Mouse (Mus musculus) hindbrain, embryonic 16.5 days (tissue): Measurements from ENCODE around the gene Capzb. TPM values are rescaled to one million over a fixed set of nuclear protein-coding genes. Genes with fewer than 3 reads are reported as not detected.
A peak's percentile ranks its signal among the peaks of the same experiment; 100 is the strongest.

Experiments
- ATAC-seq: fragments of 200-750 bp; cut with Nextera tagmentation; 2 replicates; pipeline ENCODE4 v1.8.0; 2017; ENCODE audit warnings: moderate TSS enrichment, moderate library complexity
- H3K27ac ChIP-seq: fragments of 300-500 bp; sonication (generic); 2 replicates; pipeline ENCODE4 v1.5.1; 2014; ENCODE audit warnings: low read depth, mild to moderate bottlenecking, control low read depth, low read length, moderate library complexity
- H3K27me3 ChIP-seq: fragments of 300-500 bp; sonication (generic); replicated peaks from 2 replicates; pipeline ENCODE4 v1.6.1; 2014; ENCODE audit warnings: low read length; ENCODE audit not compliant: control insufficient read depth, insufficient read depth
- H3K36me3 ChIP-seq: fragments of 300-500 bp; sonication (generic); 2 replicates; pipeline ENCODE4 v1.6.1; 2014; ENCODE audit warnings: mild to moderate bottlenecking, low read length, moderate library complexity, mixed read lengths; ENCODE audit not compliant: control insufficient read depth, insufficient read depth
- H3K4me1 ChIP-seq: fragments of 300-500 bp; sonication (generic); 2 replicates; pipeline ENCODE4 v1.6.1; 2014; ENCODE audit warnings: low read depth, low read length; ENCODE audit not compliant: control insufficient read depth, insufficient read depth
- H3K4me2 ChIP-seq: fragments of 300-500 bp; sonication (generic); 2 replicates; pipeline ENCODE4 v1.6.1; 2014; ENCODE audit warnings: mild to moderate bottlenecking, low read length, control low read depth, moderate library complexity
- H3K4me3 ChIP-seq: fragments of 300-500 bp; sonication (generic); 2 replicates; pipeline ENCODE4 v1.5.1; 2014; ENCODE audit warnings: mild to moderate bottlenecking, low read length, control low read depth, moderate library complexity
- H3K9ac ChIP-seq: fragments of 300-500 bp; sonication (generic); 2 replicates; pipeline ENCODE4 v1.6.1; 2014; ENCODE audit warnings: low read depth, mild to moderate bottlenecking, control low read depth, low read length, moderate library complexity
- H3K9me3 ChIP-seq: fragments of 300-500 bp; sonication (generic); 2 replicates; pipeline ENCODE4 v1.6.1; 2014; ENCODE audit warnings: mild to moderate bottlenecking, low read length, moderate library complexity; ENCODE audit not compliant: control insufficient read depth
- WGBS: fragments of 180-500 bp; shearing (Covaris S2); extraction: QIAGEN DNeasy Blood & Tissue Kit; methylation state at CpG from one replicate; pipeline ENCODE4 v1.1.7; 2014; 5-methylcytosine and 5-hydroxymethylcytosine counted together
- polyA plus RNA-seq: library from polyadenylated mRNA; unstranded; fragments of >200 nt; fragmentation: Nextera tagmentation; extraction: Ambion mirVana; gene quantifications from 2 replicates; pipeline ENCODE4 v1.2.1, GENCODE M21; 2015

Gene Capzb
- polyA plus RNA-seq, result 339 and 345 TPM in 2 replicates

DNA sequence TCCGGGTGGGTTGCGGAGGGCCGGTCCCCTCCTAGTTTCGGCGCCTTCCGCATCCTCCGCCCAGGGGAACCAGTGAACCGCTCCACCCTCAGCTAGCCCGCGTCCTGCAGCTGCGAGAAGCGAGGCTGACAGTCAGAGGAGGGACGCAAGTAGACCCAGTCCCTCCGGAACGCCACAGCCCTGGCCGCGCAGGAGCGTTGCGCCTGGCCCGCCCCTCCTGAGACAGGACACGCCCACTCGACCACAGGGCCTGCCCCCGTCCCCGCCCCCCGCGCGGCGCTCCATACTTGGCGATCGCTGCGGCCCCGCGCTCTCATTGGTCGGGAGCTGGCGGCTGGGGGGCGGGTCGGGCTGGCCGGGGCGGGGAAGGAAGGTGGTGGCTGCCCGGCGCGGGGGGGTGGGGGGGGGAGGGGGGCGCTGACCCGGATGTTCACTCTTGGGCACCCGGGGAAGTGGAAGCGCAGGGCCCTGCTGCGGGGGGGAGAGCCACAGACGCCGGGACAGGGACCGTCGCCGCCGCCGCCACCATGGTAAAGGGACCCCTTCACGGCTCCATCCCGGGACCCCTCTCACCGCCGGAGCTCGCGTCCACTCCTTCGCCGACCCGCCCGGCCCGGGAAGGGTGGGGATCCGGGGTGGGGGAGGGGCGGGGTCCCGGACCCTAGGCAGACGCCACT is at the start of gene Capzb:
Capzb (plus strand) TSS at position 401 of the 677 bp plus-strand sequence.
- peak; percentile 98 for ATAC-seq
- H3K4me3 ChIP-seq, result peak within 1 kb of the TSS; percentile 89
- no peaks in the 10 kb centered on the region for H3K27me3 ChIP-seq
- peak within 1 kb of the TSS; percentile 94 for H3K27ac ChIP-seq
- peak within 1 kb of the TSS; percentile 97 for H3K9ac ChIP-seq
- peaks cover 31% of the 10 kb centered on the region for H3K4me1 ChIP-seq
- peak within 1 kb of the TSS; percentile 99 for H3K4me2 ChIP-seq
- under 1% methylated on average over 44 of the region's 69 CpGs for WGBS
- H3K9me3 ChIP-seq, result no peaks in the 10 kb centered on the region
- H3K36me3 ChIP-seq, result no peaks in the 10 kb centered on the region

- WGBS, result 52% methylated on average over 9 of the region's 9 CpGs
- Histone ChIP-seq H3K9me3 (peaks cover 10% of the 10 kb centered on the region), H3K4me3 (no peak overlapping the region), H3K9ac (no peak overlapping the region), H3K27ac (no peak overlapping the region), H3K4me2 (0 out of 2 replicates have a peak overlapping the region, but pooled peaks have one; percentile 28), H3K27me3 (no peaks in the 10 kb centered on the region), H3K4me1 (no peaks in the 10 kb centered on the region), H3K36me3 (no peaks in the 10 kb centered on the region)
- no peak for ATAC-seq
These were observed 49.7 kb upstream of the Capzb start for GRCm38 (mm10) chr4:139142985-139143384.

GRCm38 (mm10) chr4:139144577-139144976 is 48.1 kb upstream of the Capzb start:
- peaks cover 17% of the 10 kb centered on the region for H3K9me3 ChIP-seq
- no peaks in the 10 kb centered on the region for H3K4me1 ChIP-seq
- no peaks in the 10 kb centered on the region for H3K27me3 ChIP-seq
- no peak overlapping the region for H3K4me2 ChIP-seq
- 55% methylated on average over 4 of the region's 4 CpGs for WGBS
- ATAC-seq, result no peak
- no peaks in the 10 kb centered on the region for H3K36me3 ChIP-seq
- H3K27ac ChIP-seq, result no peak overlapping the region
- H3K9ac ChIP-seq, result no peak overlapping the region
- no peak overlapping the region for H3K4me3 ChIP-seq

- Histone ChIP-seq H3K9ac (no peak overlapping the region), H3K4me3 (no peak overlapping the region), H3K36me3 (no peaks in the 10 kb centered on the region), H3K4me2 (no peak overlapping the region), H3K27ac (no peak overlapping the region), H3K4me1 (no peaks in the 10 kb centered on the region), H3K9me3 (peaks cover 18% of the 10 kb centered on the region), H3K27me3 (no peaks in the 10 kb centered on the region)
- no peak for ATAC-seq
- 92% methylated on average over 11 of the region's 11 CpGs for WGBS
These were observed 47.5 kb upstream of the Capzb start for GRCm38 (mm10) chr4:139145156-139145555.

DNA sequence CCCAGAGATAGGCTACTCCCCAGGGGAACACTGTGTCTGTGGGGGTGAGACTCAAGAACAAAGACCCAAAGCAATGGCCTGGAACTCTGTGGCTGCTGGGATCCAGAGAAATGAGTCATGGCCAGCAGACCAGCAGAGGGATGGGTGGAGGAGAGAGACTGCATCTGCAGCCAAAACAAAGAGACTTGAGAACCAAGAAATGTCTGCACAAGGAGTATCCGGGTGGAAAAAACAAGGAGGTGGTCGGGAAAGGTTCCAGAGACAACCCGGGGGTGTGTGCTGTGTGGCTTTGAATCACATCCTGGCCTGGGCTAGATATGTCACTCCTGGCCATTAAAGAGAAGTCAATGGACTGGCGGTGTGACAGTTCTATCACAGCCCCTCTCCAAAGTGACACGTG is 45.9 kb upstream of the Capzb start:
- Histone ChIP-seq H3K4me2 (no peak overlapping the region), H3K36me3 (no peaks in the 10 kb centered on the region), H3K9ac (no peak overlapping the region), H3K27me3 (no peaks in the 10 kb centered on the region), H3K4me1 (no peaks in the 10 kb centered on the region), H3K27ac (no peak overlapping the region), H3K9me3 (peaks cover 20% of the 10 kb centered on the region), H3K4me3 (no peak overlapping the region)
- ATAC-seq, result no peak
- WGBS, result 84% methylated on average over 5 of the region's 5 CpGs

GRCm38 (mm10) chr4:139151370-139151769 is 41.3 kb upstream of the Capzb start:
- Histone ChIP-seq H3K27ac (no peak overlapping the region), H3K4me1 (no peaks in the 10 kb centered on the region), H3K4me2 (no peak overlapping the region), H3K9ac (no peak overlapping the region), H3K9me3 (peaks cover 20% of the 10 kb centered on the region), H3K4me3 (no peak overlapping the region), H3K27me3 (no peaks in the 10 kb centered on the region), H3K36me3 (no peaks in the 10 kb centered on the region)
- ATAC-seq, result no peak
- WGBS, result 72% methylated on average over 6 of the region's 6 CpGs

DNA sequence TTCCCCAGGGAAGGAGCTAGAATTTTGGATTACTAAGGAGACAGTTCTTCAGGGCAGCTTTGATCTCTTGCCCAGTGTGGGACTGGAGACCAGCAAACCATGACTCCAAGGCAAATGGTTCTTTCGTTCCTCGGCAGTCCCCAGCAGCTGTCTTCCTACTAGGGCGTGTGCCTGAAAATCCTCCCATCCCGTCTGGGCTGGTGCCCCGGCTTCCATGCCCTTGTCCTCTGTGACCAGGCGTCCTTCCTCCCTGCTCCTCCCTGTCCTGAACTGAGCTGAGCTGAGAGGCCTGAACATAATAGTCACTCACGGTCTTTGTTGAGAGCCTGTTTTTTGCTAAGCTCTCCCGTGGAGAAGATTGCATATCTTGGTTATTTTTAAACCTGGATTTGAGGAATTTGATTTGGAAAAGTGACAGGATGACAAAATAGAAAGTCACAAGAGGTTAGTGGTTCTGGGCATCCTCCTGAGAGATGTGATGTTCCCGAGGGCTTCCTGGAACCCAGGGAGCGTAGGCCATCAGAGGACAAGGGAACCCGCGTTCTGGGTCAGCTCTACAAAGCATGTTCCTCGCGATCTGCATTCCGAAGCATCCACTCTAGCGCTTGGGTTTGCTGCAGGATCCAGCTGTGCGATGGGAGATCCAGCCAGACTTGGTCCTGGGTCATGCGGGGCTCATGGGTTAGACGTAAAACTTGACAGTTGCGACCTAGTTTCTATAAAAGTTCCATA is 38.0 kb upstream of the Capzb start:
- 77% methylated on average over 20 of the region's 20 CpGs for WGBS
- Histone ChIP-seq H3K36me3 (no peaks in the 10 kb centered on the region), H3K9me3 (peaks cover 3% of the 10 kb centered on the region; the same call in 1 of the 2 replicates), H3K4me2 (no peak overlapping the region), H3K4me3 (no peak overlapping the region), H3K27me3 (no peaks in the 10 kb centered on the region), H3K9ac (no peak overlapping the region), H3K4me1 (no peaks in the 10 kb centered on the region), H3K27ac (no peak overlapping the region)
- no peak for ATAC-seq

DNA sequence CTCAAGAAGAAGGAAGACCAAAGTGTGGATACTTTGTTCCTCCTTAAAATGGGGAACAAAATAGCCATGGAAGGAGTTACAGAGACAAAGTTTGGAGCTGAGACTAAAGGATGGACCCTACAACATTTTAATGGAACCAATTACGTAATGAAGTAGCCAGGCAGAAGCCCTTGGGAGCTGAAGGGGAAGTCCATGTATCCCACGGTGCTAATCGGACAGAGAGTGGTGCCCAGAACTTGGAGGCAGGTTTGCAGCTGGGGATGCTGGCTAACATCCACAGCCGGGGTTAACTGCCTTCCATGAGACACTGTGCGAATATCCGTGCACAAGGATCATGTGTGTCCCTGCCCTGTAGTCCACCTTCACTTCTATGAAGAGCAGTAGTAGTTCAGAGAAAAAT is 36.2 kb upstream of the Capzb start:
- no peak for ATAC-seq
- no peak overlapping the region for H3K4me2 ChIP-seq
- no peaks in the 10 kb centered on the region for H3K36me3 ChIP-seq
- no peaks in the 10 kb centered on the region for H3K9me3 ChIP-seq
- no peaks in the 10 kb centered on the region for H3K4me1 ChIP-seq
- no peak overlapping the region for H3K4me3 ChIP-seq
- H3K9ac ChIP-seq, result no peak overlapping the region
- 88% methylated on average over 6 of the region's 6 CpGs for WGBS
- H3K27me3 ChIP-seq, result no peaks in the 10 kb centered on the region
- no peak overlapping the region for H3K27ac ChIP-seq

DNA sequence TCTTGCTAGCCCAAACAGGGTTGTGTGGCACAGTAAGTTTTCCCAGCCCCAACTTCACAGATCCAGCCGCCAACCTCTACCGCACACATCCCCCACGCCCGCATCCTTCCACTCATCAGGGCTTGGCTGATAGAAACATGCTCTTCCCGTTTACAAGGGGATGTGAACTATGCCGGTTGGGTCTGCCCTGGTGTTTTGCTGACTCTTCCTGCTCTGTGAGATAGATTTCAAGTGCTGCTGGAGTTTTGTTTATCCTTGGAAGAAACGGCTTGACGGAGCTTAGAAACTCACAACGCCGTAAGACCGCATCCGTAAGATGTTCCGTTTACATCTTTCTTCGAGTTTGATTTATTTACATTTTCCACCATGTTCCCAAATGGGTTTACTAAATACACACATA is 34.3 kb upstream of the Capzb start:
- H3K27me3 ChIP-seq, result no peaks in the 10 kb centered on the region
- H3K36me3 ChIP-seq, result no peaks in the 10 kb centered on the region
- WGBS, result 88% methylated on average over 14 of the region's 14 CpGs
- H3K4me1 ChIP-seq, result no peaks in the 10 kb centered on the region
- no peak overlapping the region for H3K27ac ChIP-seq
- no peak overlapping the region for H3K4me3 ChIP-seq
- no peak for ATAC-seq
- no peak overlapping the region for H3K4me2 ChIP-seq
- no peak overlapping the region for H3K9ac ChIP-seq
- peaks cover 2% of the 10 kb centered on the region; the same call in 1 of the 2 replicates for H3K9me3 ChIP-seq
